Mouse (Mus musculus) spleen, postnatal 10 days (tissue): ENCODE results near the gene Prss48.

Experiments
- DNase-seq, 2 experiments: peaks; one replicate each; pipeline ENCODE4 v3.0.0; 2021 to 2022; ENCODE audit warnings: low spot score in 2 of 2

The Prss48 gene

DNA sequence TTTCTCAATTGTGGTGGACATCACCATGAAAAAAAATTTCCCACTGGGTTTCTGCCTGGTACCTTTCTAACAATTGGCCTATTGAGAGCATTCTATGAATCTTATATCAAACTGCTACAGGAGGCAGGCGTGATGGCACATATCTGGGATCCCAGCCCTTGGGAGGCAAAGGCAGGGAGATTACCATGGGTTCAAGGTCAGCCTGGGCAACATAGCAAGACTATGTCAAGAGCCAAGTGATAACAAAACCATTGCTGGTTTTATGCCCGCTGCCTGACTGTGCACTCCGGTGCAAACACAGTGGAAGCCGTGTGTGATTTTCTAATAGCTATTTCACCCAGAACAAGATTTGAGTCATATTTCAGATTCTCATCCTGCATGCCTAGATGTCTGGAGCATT lies 51.4 kb downstream of the Prss48 start:
- no peak for DNase-seq
